8 mouse cellular contexts compared by ENCODE assay signal in genomic region chr1:182908050-182909036, GRCm38 (mm10). TPM values are rescaled to one million over a fixed set of nuclear protein-coding genes. Genes with fewer than 3 reads are reported as not detected.
DNase-seq lines count a peak whose midpoint lies in the region; ATAC-seq and TF ChIP-seq lines count a peak whose summit lies in the region.

No protein-coding gene starts in this region.

- peaks cover 5% of the 10 kb centered on the region; the same call in 1 of the 2 replicates for H3K9me3 ChIP-seq in forebrain, embryonic 10.5 days
- peaks cover 6% of the 10 kb centered on the region for H3K9me3 ChIP-seq in heart, embryonic 12.5 days (replicated peaks)
- H3K9me3 ChIP-seq in kidney, postnatal 0 days (replicated peaks; ENCODE audit: low read length), result no peaks in the 10 kb centered on the region
- H3K9me3 ChIP-seq in limb, embryonic 15.5 days, result no peaks in the 10 kb centered on the region
- H3K9me3 ChIP-seq in midbrain, embryonic 15.5 days, result no peaks in the 10 kb centered on the region

- 30% methylated on average over 14 of the region's 14 CpGs for WGBS in forebrain, embryonic 10.5 days
- 9% methylated on average over 14 of the region's 14 CpGs for WGBS in heart, embryonic 12.5 days
- WGBS in kidney, postnatal 0 days, result 11% methylated on average over 14 of the region's 14 CpGs
- WGBS in limb, embryonic 15.5 days, result 17% methylated on average over 14 of the region's 14 CpGs
- WGBS in midbrain, embryonic 15.5 days, result 17% methylated on average over 14 of the region's 14 CpGs

- peak overlapping the region; percentile 35; the same call in 1 of the 2 replicates for H3K27ac ChIP-seq in forebrain, embryonic 10.5 days
- H3K27ac ChIP-seq in heart, embryonic 12.5 days (ENCODE audit: poor library complexity, severe bottlenecking), result peak overlapping the region; percentile 89
- peak overlapping the region; percentile 72 for H3K27ac ChIP-seq in kidney, postnatal 0 days
- H3K27ac ChIP-seq in limb, embryonic 15.5 days, result 0 out of 2 replicates have a peak overlapping the region, but pooled peaks have one; percentile 24
- no peak overlapping the region for H3K27ac ChIP-seq in midbrain, embryonic 15.5 days

- peak; percentile 24 to 34 for DNase-seq in spleen, adult 18-20 months
- no peak for DNase-seq in spleen, adult 12 weeks (ENCODE audit: low spot score)
- DNase-seq in forebrain, embryonic 10.5 days (ENCODE audit: extremely low spot score, low spot score), result peak; percentile 48
- DNase-seq in kidney, postnatal 0 days (ENCODE audit: low spot score), result peak; percentile 97
- peak; percentile 1 for DNase-seq in splenic B cell, adult 2 months (ENCODE audit: low read depth, low spot score)

- H3K4me1 ChIP-seq in forebrain, embryonic 10.5 days, result peaks cover 29% of the 10 kb centered on the region
- peaks cover 46% of the 10 kb centered on the region for H3K4me1 ChIP-seq in heart, embryonic 12.5 days (replicated peaks)
- peaks cover 11% of the 10 kb centered on the region; the same call in 1 of the 2 replicates for H3K4me1 ChIP-seq in kidney, postnatal 0 days (replicated peaks; ENCODE audit: insufficient read depth, low read length)
- peaks cover 16% of the 10 kb centered on the region for H3K4me1 ChIP-seq in limb, embryonic 15.5 days
- H3K4me1 ChIP-seq in midbrain, embryonic 15.5 days, result peaks cover 5% of the 10 kb centered on the region; the same call in 1 of the 2 replicates

- peaks cover 6% of the 10 kb centered on the region; the same call in 1 of the 2 replicates for H3K27me3 ChIP-seq in forebrain, embryonic 10.5 days (ENCODE audit: poor library complexity, severe bottlenecking)
- no peaks in the 10 kb centered on the region for H3K27me3 ChIP-seq in heart, embryonic 12.5 days (replicated peaks)
- no peaks in the 10 kb centered on the region for H3K27me3 ChIP-seq in kidney, postnatal 0 days (ENCODE audit: insufficient read depth, low read length)
- no peaks in the 10 kb centered on the region for H3K27me3 ChIP-seq in limb, embryonic 15.5 days
- H3K27me3 ChIP-seq in midbrain, embryonic 15.5 days (replicated peaks), result no peaks in the 10 kb centered on the region
- H3K27me3 ChIP-seq in splenic B cell, adult 2 months (ENCODE audit: control insufficient read depth, insufficient read depth, low read length, poor library complexity, severe bottlenecking), result no peaks in the 10 kb centered on the region

- no peaks in the 10 kb centered on the region for H3K36me3 ChIP-seq in forebrain, embryonic 10.5 days (replicated peaks)
- H3K36me3 ChIP-seq in heart, embryonic 12.5 days, result no peaks in the 10 kb centered on the region
- H3K36me3 ChIP-seq in kidney, postnatal 0 days (ENCODE audit: insufficient read depth, low read length), result no peaks in the 10 kb centered on the region
- H3K36me3 ChIP-seq in limb, embryonic 15.5 days, result no peaks in the 10 kb centered on the region
- no peaks in the 10 kb centered on the region for H3K36me3 ChIP-seq in midbrain, embryonic 15.5 days (replicated peaks)
- no peaks in the 10 kb centered on the region for H3K36me3 ChIP-seq in splenic B cell, adult 2 months (ENCODE audit: control insufficient read depth, insufficient read depth, low read length, poor library complexity, severe bottlenecking)

- H3K9ac ChIP-seq in heart, embryonic 12.5 days, result 0 out of 2 replicates have a peak overlapping the region, but pooled peaks have one; percentile 51
- no peak overlapping the region for H3K9ac ChIP-seq in kidney, postnatal 0 days (ENCODE audit: low read depth, low read length)
- H3K9ac ChIP-seq in limb, embryonic 15.5 days, result no peak overlapping the region
- no peak overlapping the region for H3K9ac ChIP-seq in midbrain, embryonic 15.5 days

- H3K4me3 ChIP-seq in forebrain, embryonic 10.5 days, result no peak overlapping the region
- H3K4me3 ChIP-seq in heart, embryonic 12.5 days, result peak overlapping the region; percentile 18; the same call in 1 of the 2 replicates
- H3K4me3 ChIP-seq in kidney, postnatal 0 days (replicated peaks; ENCODE audit: low read depth, low read length), result no peak overlapping the region
- no peak overlapping the region for H3K4me3 ChIP-seq in limb, embryonic 15.5 days
- no peak overlapping the region for H3K4me3 ChIP-seq in midbrain, embryonic 15.5 days

- ATAC-seq in heart, embryonic 12.5 days (ENCODE audit: insufficient number of reproducible peaks, low FRiP score), result peak; percentile 90
- ATAC-seq in kidney, postnatal 0 days (replicated peaks; ENCODE audit: low FRiP score, low read depth), result peak; percentile 93
- peak; percentile 88 for ATAC-seq in limb, embryonic 15.5 days (ENCODE audit: insufficient number of reproducible peaks, low FRiP score, low TSS enrichment, low read depth)
- peak; percentile 80 for ATAC-seq in midbrain, embryonic 15.5 days (replicated peaks)

- H3K4me2 ChIP-seq in heart, embryonic 12.5 days, result peak overlapping the region; percentile 51
- no peak overlapping the region for H3K4me2 ChIP-seq in kidney, postnatal 0 days (ENCODE audit: low read length)
- H3K4me2 ChIP-seq in limb, embryonic 15.5 days, result peak overlapping the region; percentile 20; the same call in 1 of the 2 replicates
- H3K4me2 ChIP-seq in midbrain, embryonic 15.5 days, result no peak overlapping the region

- TF ChIP-seq CTCF in kidney, postnatal 0 days (IDR thresholded peaks at IDR 0.05; ENCODE audit: low read depth), result no peak

RNA-seq across cellular contexts. Expression of gene Tlr5, which starts 46.2 kb away (rescaled TPM):
- 0.32 and 0.45 TPM in 2 replicates for polyA plus RNA-seq in forebrain, embryonic 10.5 days (2016; fragmentation: Nextera tagmentation; extraction: Ambion mirVana)
- 4.2 and 5.4 TPM in 2 replicates for polyA plus RNA-seq in heart, embryonic 12.5 days (2016; fragmentation: Nextera tagmentation; extraction: Ambion mirVana)
- polyA plus RNA-seq in kidney, postnatal 0 days (2015; fragmentation: Nextera tagmentation; extraction: Ambion mirVana), result 0.74 and 1.2 TPM in 2 replicates
- 2.1 and 2.3 TPM in 2 replicates for polyA plus RNA-seq in limb, embryonic 15.5 days (2015; fragmentation: Nextera tagmentation; extraction: Ambion mirVana)
- polyA plus RNA-seq in midbrain, embryonic 15.5 days (2015; fragmentation: Nextera tagmentation; extraction: Ambion mirVana), result 0.17 and 0.45 TPM in 2 replicates

Comparison
In these comparisons a context has a peak if more than half of its experiments do, and no peak if none do; other contexts are left out.
1. H3K4me2 ChIP-seq: peak in heart, embryonic 12.5 days (single experiment) and limb, embryonic 15.5 days (single experiment); none in kidney, postnatal 0 days (single experiment) and midbrain, embryonic 15.5 days (single experiment).
2. Peak in every context shown above with its lines, with median percentiles within 50 percentile points of each other: ATAC-seq.